Mouse (Mus musculus) bone marrow macrophage, adult 2 months (primary cell): ENCODE measurements around the gene Tmem135. TPM values are rescaled to one million over a fixed set of nuclear protein-coding genes. Genes with fewer than 3 reads are reported as not detected.

ENCODE experiments used
- H3K27ac ChIP-seq: 2 replicates; pipeline ENCODE4 v1.5.1; 2012; ENCODE audit warnings: low read depth, low read length; ENCODE audit not compliant: insufficient read depth
- H3K4me1 ChIP-seq: 2 replicates; pipeline ENCODE4 v1.6.1; 2012; ENCODE audit warnings: low read length; ENCODE audit not compliant: control insufficient read depth, insufficient read depth
- H3K4me3 ChIP-seq: 2 replicates; pipeline ENCODE4 v1.5.1; 2012; ENCODE audit warnings: mild to moderate bottlenecking, low read length, moderate library complexity; ENCODE audit not compliant: insufficient read depth
- CTCF ChIP-seq: IDR thresholded peaks from 2 replicates; pipeline ENCODE4 v1.5.1; 2012; ENCODE audit warnings: low read depth, mild to moderate bottlenecking, low read length, moderate library complexity
- POLR2A ChIP-seq: IDR thresholded peaks from 2 replicates; pipeline ENCODE4 v1.6.1; 2012; ENCODE audit warnings: mild to moderate bottlenecking, low read depth, low read length, borderline replicate concordance
- polyA plus RNA-seq: library from polyadenylated mRNA; stranded (reverse); fragments of >200 nt; gene quantifications from 2 replicates; pipeline ENCODE4 v1.2.4, GENCODE M21; 2012; ENCODE audit not compliant: missing spikeins, insufficient read depth, insufficient read length

The Tmem135 gene
- polyA plus RNA-seq, 1 experiment: 58.4 TPM

GRCm38 (mm10) chr7:89365135-89365880 lies 38.7 kb downstream of the Tmem135 start:
- no peak overlapping the region for H3K27ac ChIP-seq
- no peak overlapping the region for H3K4me3 ChIP-seq
- H3K4me1 ChIP-seq: no peaks in the 10 kb centered on the region
- TF ChIP-seq CTCF (no peak), POLR2A (no peak)

- no peak overlapping the region for H3K4me3 ChIP-seq
- no peaks in the 10 kb centered on the region for H3K4me1 ChIP-seq
- TF ChIP-seq POLR2A (no peak), CTCF (no peak)
- H3K27ac ChIP-seq: no peak overlapping the region
These were observed 40.0 kb downstream of the Tmem135 start for GRCm38 (mm10) chr7:89363975-89364374.

GRCm38 (mm10) chr7:89356307-89356706 lies 47.7 kb downstream of the Tmem135 start:
- no peaks in the 10 kb centered on the region for H3K4me1 ChIP-seq
- no peak overlapping the region for H3K27ac ChIP-seq
- TF ChIP-seq CTCF (no peak), POLR2A (no peak)
- no peak overlapping the region for H3K4me3 ChIP-seq

- H3K4me3 ChIP-seq: no peak overlapping the region
- H3K4me1 ChIP-seq: no peaks in the 10 kb centered on the region
- TF ChIP-seq CTCF (no peak), POLR2A (no peak)
- H3K27ac ChIP-seq: no peak overlapping the region
These were observed 48.3 kb downstream of the Tmem135 start for GRCm38 (mm10) chr7:89355519-89356255.

- no peak for TF ChIP-seq CTCF
- TF ChIP-seq POLR2A: no peak
- Histone ChIP-seq H3K27ac (peak overlapping the region; percentile 21), H3K4me1 (peaks cover 14% of the 10 kb centered on the region), H3K4me3 (no peak overlapping the region)
These were observed 62.0 kb downstream of the Tmem135 start for GRCm38 (mm10) chr7:89342021-89342420.

GRCm38 (mm10) chr7:89339808-89340207 lies 64.2 kb downstream of the Tmem135 start:
- TF ChIP-seq POLR2A: no peak
- no peak for TF ChIP-seq CTCF
- H3K27ac ChIP-seq: no peak overlapping the region
- H3K4me3 ChIP-seq: no peak overlapping the region
- peaks cover 25% of the 10 kb centered on the region for H3K4me1 ChIP-seq

GRCm38 (mm10) chr7:89339142-89339435 lies 64.9 kb downstream of the Tmem135 start:
- H3K27ac ChIP-seq: no peak overlapping the region
- TF ChIP-seq CTCF (no peak), POLR2A (no peak)
- H3K4me1 ChIP-seq: peaks cover 25% of the 10 kb centered on the region
- H3K4me3 ChIP-seq: peak overlapping the region; percentile 99

GRCm38 (mm10) chr7:89338350-89339141 lies 65.5 kb downstream of the Tmem135 start:
- peak overlapping the region; percentile 99 for H3K4me3 ChIP-seq
- no peak for TF ChIP-seq CTCF
- peak; percentile 48; the same call in 1 of the 2 replicates for TF ChIP-seq POLR2A
- H3K4me1 ChIP-seq: peaks cover 25% of the 10 kb centered on the region
- H3K27ac ChIP-seq: peak overlapping the region; percentile 78

- TF ChIP-seq CTCF (no peak), POLR2A (no peak)
- Histone ChIP-seq H3K4me1 (peaks cover 25% of the 10 kb centered on the region), H3K4me3 (peak overlapping the region; percentile 99), H3K27ac (peak overlapping the region; percentile 78)
These were observed 66.2 kb downstream of the Tmem135 start for GRCm38 (mm10) chr7:89337711-89338349.
